Mouse (Mus musculus): Measurements from ENCODE around the gene Tnfaip8l3. TPM values are rescaled to one million over a fixed set of nuclear protein-coding genes. Genes with fewer than 3 reads are reported as not detected.
"Not testable (repeated sequence)": the region's sequence is repeated elsewhere in the genome, so short reads cannot be mapped to it uniquely, and the experiment has no call there.

Tnfaip8l3 gene
- under 1 TPM; 0.39 to 0.48 TPM for total RNA-seq (2021)
- long read RNA-seq, experiment 1, full-length matches to known transcripts = 1 of 1 reads
- long read RNA-seq, experiment 1, partial matches to known transcripts = 0 of 1 reads
- long read RNA-seq, experiment 1, other reads (novel, unspliced or antisense) = 0 of 1 reads
- long read RNA-seq, experiment 2 = 0 reads

- peak; percentile 22 for DNase-seq
Measured at GRCm38 (mm10) chr9:54068032-54068649, at the start of gene Tnfaip8l3. Gene Tnfaip8l3, minus strand, starts transcription at chr9:54068388.

- DNase-seq = peak; percentile 5
Measured at GRCm38 (mm10) chr9:54112726-54113125, 44.5 kb upstream of the Tnfaip8l3 start.

GRCm38 (mm10) chr9:54098636-54099035 is 30.4 kb upstream of the Tnfaip8l3 start:
- DNase-seq = no peak

GRCm38 (mm10) chr9:54097091-54097490 is 28.9 kb upstream of the Tnfaip8l3 start:
- no peak for DNase-seq

GRCm38 (mm10) chr9:54084245-54084644 is 16.1 kb upstream of the Tnfaip8l3 start:
- no peak for DNase-seq

- no peak for DNase-seq
Measured at GRCm38 (mm10) chr9:54077740-54078139, 9.6 kb upstream of the Tnfaip8l3 start.

- no peak for DNase-seq
Measured at GRCm38 (mm10) chr9:54074901-54075300, 6.7 kb upstream of the Tnfaip8l3 start.

GRCm38 (mm10) chr9:54073688-54074087 is 5.5 kb upstream of the Tnfaip8l3 start:
- no peak for DNase-seq

GRCm38 (mm10) chr9:54071474-54072095 is 3.4 kb upstream of the Tnfaip8l3 start:
- no peak for DNase-seq

- DNase-seq = no peak
Measured at GRCm38 (mm10) chr9:54069204-54069603, 1.0 kb upstream of the Tnfaip8l3 start.

GRCm38 (mm10) chr9:54068777-54069176 is 589 bp upstream of the Tnfaip8l3 start:
- DNase-seq = peak; percentile 86

GRCm38 (mm10) chr9:54067642-54068031 is 551 bp downstream of the Tnfaip8l3 start:
- no peak for DNase-seq

- peak; percentile 10 for DNase-seq
Measured at GRCm38 (mm10) chr9:54064836-54065235, 3.4 kb downstream of the Tnfaip8l3 start.

GRCm38 (mm10) chr9:54063655-54064054 is 4.5 kb downstream of the Tnfaip8l3 start:
- no peak for DNase-seq

- DNase-seq = no peak
Measured at GRCm38 (mm10) chr9:54061666-54062065, 6.5 kb downstream of the Tnfaip8l3 start.

- DNase-seq = no peak
Measured at GRCm38 (mm10) chr9:54051298-54052068, 16.7 kb downstream of the Tnfaip8l3 start.

- DNase-seq = no peak
Measured at GRCm38 (mm10) chr9:54048978-54049377, 19.2 kb downstream of the Tnfaip8l3 start.

GRCm38 (mm10) chr9:54043067-54043466 is 25.1 kb downstream of the Tnfaip8l3 start:
- no peak for DNase-seq

- DNase-seq = peak; percentile 23
Measured at GRCm38 (mm10) chr9:54037717-54038116, 30.5 kb downstream of the Tnfaip8l3 start.

GRCm38 (mm10) chr9:54034691-54035090 is 33.5 kb downstream of the Tnfaip8l3 start:
- DNase-seq = no peak

GRCm38 (mm10) chr9:54022795-54023194 is 45.4 kb downstream of the Tnfaip8l3 start:
- DNase-seq = no peak

GRCm38 (mm10) chr9:53994528-53994927 is 73.7 kb downstream of the Tnfaip8l3 start:
- DNase-seq = no peak

GRCm38 (mm10) chr9:53992567-53992966 is 75.6 kb downstream of the Tnfaip8l3 start:
- not testable (repeated sequence) for DNase-seq
